Mouse (Mus musculus): ENCODE measurements around the gene Myef2.
"Not testable (repeated sequence)": the region's sequence is repeated elsewhere in the genome, so short reads cannot be mapped to it uniquely, and the experiment has no call there.

Gene Myef2

GRCm38 (mm10) chr2:125123477-125123852, at the start of gene Myef2:
Gene Myef2, minus strand, starts transcription at chr2:125123661.
- peak; percentile 84 to 94 for DNase-seq (ENCODE audit: inconsistent age in 2 of 2, low spot score in 1 of 2)

GRCm38 (mm10) chr2:125162012-125162470, 38.6 kb upstream of the Myef2 start:
- DNase-seq (ENCODE audit: inconsistent age in 2 of 2, low spot score in 1 of 2) = no peak

GRCm38 (mm10) chr2:125155504-125155903, 32.0 kb upstream of the Myef2 start:
- DNase-seq (ENCODE audit: inconsistent age in 2 of 2, low spot score in 1 of 2) = no peak

GRCm38 (mm10) chr2:125154294-125154693, 30.8 kb upstream of the Myef2 start:
- no peak for DNase-seq (ENCODE audit: inconsistent age in 2 of 2, low spot score in 1 of 2)

- no peak for DNase-seq (ENCODE audit: inconsistent age in 2 of 2, low spot score in 1 of 2)
Observed at GRCm38 (mm10) chr2:125152388-125152787, 28.9 kb upstream of the Myef2 start, which contains the start of gene Slc12a1. Gene Slc12a1, plus strand, starts transcription at chr2:125152505.

GRCm38 (mm10) chr2:125142336-125142735, 18.9 kb upstream of the Myef2 start:
- no peak for DNase-seq (ENCODE audit: inconsistent age in 2 of 2, low spot score in 1 of 2)

GRCm38 (mm10) chr2:125136846-125137245, 13.4 kb upstream of the Myef2 start:
- no peak for DNase-seq (ENCODE audit: inconsistent age in 2 of 2, low spot score in 1 of 2)

GRCm38 (mm10) chr2:125135903-125136811, 12.7 kb upstream of the Myef2 start, which contains the start of gene Ctxn2:
Gene Ctxn2, plus strand, starts transcription at chr2:125136692.
- peak; percentile 75 to 93 for DNase-seq (ENCODE audit: inconsistent age in 2 of 2, low spot score in 1 of 2)

- DNase-seq (ENCODE audit: inconsistent age in 2 of 2, low spot score in 1 of 2) = no peak
Observed at GRCm38 (mm10) chr2:125134113-125134512, 10.7 kb upstream of the Myef2 start.

- no peak for DNase-seq (ENCODE audit: inconsistent age in 2 of 2, low spot score in 1 of 2)
Observed at GRCm38 (mm10) chr2:125126792-125127191, 3.3 kb upstream of the Myef2 start.

GRCm38 (mm10) chr2:125125824-125126223, 2.4 kb upstream of the Myef2 start:
- no peak for DNase-seq (ENCODE audit: inconsistent age in 2 of 2, low spot score in 1 of 2)

GRCm38 (mm10) chr2:125122624-125123476, 611 bp downstream of the Myef2 start:
- peak; percentile 70 to 90 for DNase-seq (ENCODE audit: inconsistent age in 2 of 2, low spot score in 1 of 2)

GRCm38 (mm10) chr2:125122288-125122623, 1.2 kb downstream of the Myef2 start:
- no peak for DNase-seq (ENCODE audit: inconsistent age in 2 of 2, low spot score in 1 of 2)

- no peak for DNase-seq (ENCODE audit: inconsistent age in 2 of 2, low spot score in 1 of 2)
Observed at GRCm38 (mm10) chr2:125119381-125120110, 3.9 kb downstream of the Myef2 start.

GRCm38 (mm10) chr2:125106536-125106935, 16.9 kb downstream of the Myef2 start:
- not testable (repeated sequence) for DNase-seq (ENCODE audit: inconsistent age in 2 of 2, low spot score in 1 of 2)

GRCm38 (mm10) chr2:125104491-125104890, 19.0 kb downstream of the Myef2 start:
- not testable (repeated sequence) for DNase-seq (ENCODE audit: inconsistent age in 2 of 2, low spot score in 1 of 2)

GRCm38 (mm10) chr2:125092123-125092522, 31.3 kb downstream of the Myef2 start:
- not testable (repeated sequence) for DNase-seq (ENCODE audit: inconsistent age in 2 of 2, low spot score in 1 of 2)

- no peak for DNase-seq (ENCODE audit: inconsistent age in 2 of 2, low spot score in 1 of 2)
Observed at GRCm38 (mm10) chr2:125088757-125089156, 34.7 kb downstream of the Myef2 start.

- no peak for DNase-seq (ENCODE audit: inconsistent age in 2 of 2, low spot score in 1 of 2)
Observed at GRCm38 (mm10) chr2:125083879-125084278, 39.6 kb downstream of the Myef2 start.

- DNase-seq (ENCODE audit: inconsistent age in 2 of 2, low spot score in 1 of 2) = no peak
Observed at GRCm38 (mm10) chr2:125073056-125073780, 50.2 kb downstream of the Myef2 start.

All from adrenal gland, adult (tissue).